Mouse (Mus musculus) liver, embryonic 14.5 days (tissue): ENCODE measurements around the gene Cgrrf1.

Experiments
- CTCF ChIP-seq: IDR thresholded peaks from 2 replicates; pipeline ENCODE4 v1.5.1; 2016; ENCODE audit warnings: antibody characterized with exemption, low read depth, control low read depth
- EP300 ChIP-seq: IDR thresholded peaks from 2 replicates; pipeline ENCODE4 v1.6.1; 2016; ENCODE audit warnings: antibody characterized with exemption, low read depth

GRCm38 (mm10) chr14:46848736-46849135, 16.8 kb downstream of the Cgrrf1 start:
- no peak for TF ChIP-seq CTCF
- no peak for TF ChIP-seq EP300
